Mouse (Mus musculus) bone marrow, adult 2 months (tissue): Measurements from ENCODE around the gene Prr7. TPM values are rescaled to one million over a fixed set of nuclear protein-coding genes. Genes with fewer than 3 reads are reported as not detected.

Source experiments
- H3K27ac ChIP-seq: fragments of 200-500 bp; 2 replicates; pipeline ENCODE4 v1.5.1; 2012; ENCODE audit warnings: low read depth, mild to moderate bottlenecking, control low read depth, inconsistent platforms, low read length; ENCODE audit not compliant: control insufficient read depth, poor library complexity, insufficient read depth
- H3K4me1 ChIP-seq: fragments of 200-500 bp; 2 replicates; pipeline ENCODE4 v1.6.1; 2011; ENCODE audit warnings: low read length; ENCODE audit not compliant: control insufficient read depth, insufficient read depth
- H3K4me3 ChIP-seq: fragments of 200-500 bp; replicated peaks from 2 replicates; pipeline ENCODE3; 2011; ENCODE audit warnings: mild to moderate bottlenecking, low read depth, low read length, control low read depth; ENCODE audit not compliant: control insufficient read depth
- CTCF ChIP-seq: fragments of 200-500 bp; IDR thresholded peaks from 2 replicates; pipeline ENCODE4 v1.5.1; 2011; ENCODE audit warnings: low read length, control low read depth; ENCODE audit not compliant: control insufficient read depth, insufficient read depth
- POLR2A ChIP-seq: fragments of 200-500 bp; IDR thresholded peaks from 2 replicates; pipeline ENCODE4 v1.6.1; 2011; ENCODE audit warnings: low read depth, mild to moderate bottlenecking, control low read depth, low read length, borderline replicate concordance; ENCODE audit not compliant: control insufficient read depth
- WGBS: fragments of 180-500 bp; shearing (Covaris S2); methylation state at CpG from one replicate; pipeline ENCODE4 v1.1.7; 2018; 5-methylcytosine and 5-hydroxymethylcytosine counted together
- polyA plus RNA-seq: library from polyadenylated mRNA; stranded (reverse); fragments of >200 nt; gene quantifications from 2 replicates; pipeline ENCODE4 v1.2.4, GENCODE M21; 2011; ENCODE audit warnings: low replicate concordance; ENCODE audit not compliant: missing spikeins, insufficient read depth, insufficient read length

Gene Prr7
- polyA plus RNA-seq, 1 experiment = 4.1 TPM

DNA sequence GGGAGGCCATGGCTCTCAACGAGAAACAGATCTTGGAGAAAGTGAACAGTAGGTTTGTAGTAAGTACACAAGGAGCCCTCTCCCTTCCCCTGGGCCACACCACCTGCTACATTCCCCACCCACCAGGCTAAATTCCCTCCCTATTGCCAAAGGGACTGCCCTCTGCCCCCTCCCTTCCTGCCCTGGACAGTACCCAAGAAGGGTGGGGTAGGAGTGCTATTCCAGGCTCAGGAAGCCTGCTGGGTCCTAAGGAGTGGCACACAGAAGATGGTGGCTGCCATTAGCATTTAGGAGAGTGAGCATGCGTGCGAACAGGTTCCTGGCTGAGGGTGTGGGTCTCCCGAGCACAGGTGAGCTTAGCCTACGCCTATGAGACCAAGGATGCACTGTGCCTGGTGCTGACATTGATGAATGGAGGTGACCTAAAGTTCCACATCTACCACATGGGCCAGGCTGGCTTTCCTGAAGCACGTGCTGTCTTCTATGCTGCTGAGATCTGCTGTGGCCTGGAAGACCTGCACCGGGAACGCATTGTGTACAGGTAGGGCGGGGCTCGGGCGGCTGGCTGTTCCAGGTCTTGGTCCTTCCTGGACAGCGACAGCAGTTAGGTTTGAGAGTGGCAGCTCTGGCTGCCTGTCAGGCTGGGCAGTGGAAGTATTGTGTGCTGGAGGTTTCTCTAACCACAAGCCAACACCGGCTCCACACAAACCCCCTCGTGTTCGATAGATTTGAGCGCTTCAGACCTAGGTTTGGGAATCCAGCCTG lies 12.1 kb upstream of the Prr7 start:
- no peak overlapping the region for H3K4me3 ChIP-seq
- H3K27ac ChIP-seq = no peak overlapping the region
- 91% methylated on average over 16 of the region's 16 CpGs for WGBS
- TF ChIP-seq CTCF (no peak), POLR2A (no peak)
- H3K4me1 ChIP-seq = peaks cover 12% of the 10 kb centered on the region; the same call in 1 of the 2 replicates

DNA sequence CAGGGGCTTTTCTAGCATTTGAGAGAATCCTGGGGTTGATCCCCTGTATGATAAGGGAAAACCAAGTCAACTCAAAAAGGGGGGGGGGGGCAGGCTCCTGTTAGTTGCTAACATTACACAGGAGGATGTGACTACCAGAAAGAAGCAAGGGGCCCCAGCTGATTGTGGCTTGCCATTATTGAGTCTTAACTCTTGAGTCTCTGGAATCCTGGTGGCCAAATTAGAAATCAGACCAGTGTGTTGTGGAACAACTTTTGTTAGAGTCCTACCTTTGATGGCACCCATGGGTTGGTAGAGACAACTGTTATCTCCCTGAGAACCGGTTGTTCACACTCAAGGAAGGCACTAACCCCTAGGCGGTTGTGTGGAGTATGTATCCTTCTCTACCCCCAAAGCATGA lies 1.1 kb upstream of the Prr7 start:
- Histone ChIP-seq H3K4me3 (no peak overlapping the region), H3K4me1 (peaks cover 8% of the 10 kb centered on the region), H3K27ac (no peak overlapping the region)
- WGBS = 68% methylated on average over 2 of the region's 2 CpGs
- TF ChIP-seq CTCF (no peak), POLR2A (no peak)

DNA sequence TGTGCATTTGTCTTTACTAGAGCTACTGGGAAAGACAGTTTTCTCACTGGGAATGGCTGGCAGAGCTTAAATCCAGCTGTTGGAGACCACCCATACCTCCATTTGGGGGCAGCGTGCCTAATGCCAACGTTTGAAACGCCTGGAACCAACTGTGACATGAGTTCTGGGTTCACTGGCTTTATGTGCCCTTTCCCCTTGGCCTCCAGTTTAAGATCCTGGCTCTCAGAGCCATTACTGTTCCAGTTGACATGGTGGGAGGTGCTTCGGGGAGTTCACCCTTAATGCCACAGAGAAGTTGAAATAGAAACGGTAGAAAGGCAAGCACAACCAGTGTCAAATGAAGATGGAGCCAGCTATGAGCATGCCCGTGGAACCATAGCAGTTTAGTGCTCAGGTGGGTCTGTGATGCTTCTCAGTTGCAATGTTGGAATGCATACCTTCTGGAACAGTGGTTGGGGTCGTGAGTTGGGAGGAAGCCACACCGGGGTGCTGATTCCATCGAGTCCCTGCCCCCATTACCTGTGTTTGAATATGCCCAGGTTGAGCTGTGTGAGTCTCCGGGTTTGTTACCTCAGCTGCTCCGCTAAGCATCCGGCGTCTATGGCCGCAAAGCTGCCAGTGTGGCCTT lies 554 bp upstream of the Prr7 start:
- TF ChIP-seq POLR2A (no peak), CTCF (no peak; the same call in 1 of the 2 replicates)
- H3K4me3 ChIP-seq = no peak overlapping the region
- peaks cover 8% of the 10 kb centered on the region for H3K4me1 ChIP-seq
- 17% methylated on average over 14 of the region's 14 CpGs for WGBS
- H3K27ac ChIP-seq = no peak overlapping the region

DNA sequence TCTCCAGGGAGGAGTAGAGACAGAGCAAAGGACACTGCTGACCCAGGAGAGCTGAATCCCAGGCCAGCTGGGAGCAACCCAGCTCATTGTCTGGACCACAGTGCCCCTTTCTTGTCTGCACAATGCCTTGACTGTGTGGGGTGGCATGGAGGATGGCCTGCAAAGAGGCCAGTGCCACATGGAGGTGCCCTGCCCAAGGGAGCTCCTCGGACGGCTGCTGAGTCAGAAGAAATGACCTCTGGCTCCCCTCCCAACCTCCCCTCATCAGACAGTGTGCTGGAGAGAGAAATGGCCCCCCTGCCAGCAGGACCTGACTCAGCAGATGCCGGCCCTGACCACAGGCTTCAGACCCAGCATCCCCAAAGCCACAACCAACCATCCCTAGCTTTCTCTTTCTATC lies 1.1 kb downstream of the Prr7 start:
- Histone ChIP-seq H3K4me3 (no peak overlapping the region), H3K4me1 (peaks cover 8% of the 10 kb centered on the region)
- 4% methylated on average over 3 of the region's 3 CpGs for WGBS

DNA sequence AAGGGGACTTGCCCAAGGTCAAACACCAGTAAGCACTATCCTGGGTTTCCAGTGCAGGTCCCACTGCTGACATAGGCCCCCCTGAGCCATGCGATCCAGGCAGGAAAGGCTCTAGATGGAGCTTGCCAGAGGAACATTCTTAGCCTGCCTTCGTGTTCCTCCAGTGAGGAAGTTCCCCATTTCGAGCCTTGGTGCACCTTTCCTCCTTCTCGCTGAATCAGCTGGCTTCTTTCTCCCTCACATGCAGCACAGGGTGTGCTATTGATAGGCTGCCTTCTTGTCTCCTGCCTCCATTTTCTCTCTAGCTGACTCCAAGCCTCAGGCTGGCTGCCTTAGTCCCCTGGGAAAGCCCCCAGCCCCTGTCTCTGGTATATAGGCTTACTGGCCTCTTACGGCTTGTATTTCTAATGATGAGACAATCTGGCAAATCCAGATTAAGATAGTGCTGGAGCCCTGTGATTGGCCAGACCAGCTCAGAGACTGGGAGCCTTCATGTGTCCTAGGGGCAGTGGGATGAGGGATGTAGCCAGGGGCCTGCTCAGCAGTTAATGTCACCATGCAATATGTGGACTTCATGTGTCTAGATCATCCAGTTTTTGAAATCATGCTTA lies 1.9 kb downstream of the Prr7 start:
- 18% methylated on average over 5 of the region's 5 CpGs for WGBS
- H3K4me1 ChIP-seq = peaks cover 8% of the 10 kb centered on the region
- H3K4me3 ChIP-seq = no peak overlapping the region
- no peak overlapping the region for H3K27ac ChIP-seq
- TF ChIP-seq CTCF (no peak), POLR2A (no peak)

More for the DNA sequence above, 1.1 kb downstream of the Prr7 start:
- peak overlapping the region; percentile 42 for H3K27ac ChIP-seq
- TF ChIP-seq CTCF = no peak
- 0 out of 2 replicates have a peak, but pooled peaks have one; percentile 27 for TF ChIP-seq POLR2A

DNA sequence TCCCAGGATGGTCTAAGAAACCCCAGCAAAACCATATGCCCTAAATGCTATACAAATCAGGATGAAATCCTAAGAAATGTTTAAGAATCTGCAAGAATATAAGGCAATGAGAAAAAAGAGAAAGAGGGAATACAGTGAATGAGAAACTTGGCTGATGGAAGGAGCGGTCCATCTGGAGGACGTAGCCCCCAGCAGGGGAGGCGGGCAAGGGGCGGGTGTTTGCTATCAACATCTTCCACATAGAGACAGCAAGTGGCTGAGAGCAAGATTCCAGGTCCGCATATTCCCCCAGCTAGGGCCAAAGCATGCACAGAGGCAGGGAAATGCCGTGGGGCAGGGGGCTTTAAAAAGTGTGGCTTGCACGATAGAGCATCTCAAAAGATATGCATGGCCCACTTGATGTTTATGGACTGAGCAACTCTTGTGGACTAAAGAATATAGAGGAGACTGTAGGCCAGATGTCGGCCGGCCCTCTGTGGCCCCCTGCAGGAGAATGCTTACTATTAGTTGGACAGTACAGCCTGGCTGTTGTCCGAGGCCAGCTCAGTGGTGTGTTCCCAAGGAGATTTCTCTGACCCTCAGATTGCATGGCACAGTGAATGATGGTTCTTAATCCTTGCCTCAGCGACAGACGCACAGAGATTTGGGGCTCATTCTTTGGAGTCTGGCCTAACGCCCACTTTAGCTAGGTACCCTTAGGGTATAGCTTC lies 4.9 kb downstream of the Prr7 start:
- H3K4me1 ChIP-seq = peaks cover 4% of the 10 kb centered on the region
- no peak for TF ChIP-seq POLR2A
- peak; percentile 60 for TF ChIP-seq CTCF
- WGBS = 39% methylated on average over 13 of the region's 13 CpGs

DNA sequence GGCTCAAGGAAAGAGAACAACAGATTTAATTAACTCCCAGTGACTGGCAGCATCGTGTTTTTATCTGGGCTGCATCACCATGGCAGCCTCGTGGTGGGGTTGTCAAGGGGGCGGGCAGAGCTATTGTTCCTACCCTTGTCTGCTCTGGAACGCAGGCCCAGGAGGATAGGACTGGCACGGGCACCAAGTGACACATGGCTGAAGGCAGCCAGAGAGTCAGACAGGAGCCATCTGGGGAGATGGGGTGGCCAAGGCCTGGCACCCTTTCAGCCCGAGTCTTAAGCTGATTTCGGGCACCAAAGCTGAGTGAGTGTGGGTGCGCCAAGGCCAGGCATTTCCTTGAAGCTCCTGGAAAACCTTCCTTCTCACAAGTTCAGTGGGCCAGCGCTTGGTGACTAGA lies 6.3 kb downstream of the Prr7 start:
- Histone ChIP-seq H3K27ac (no peak overlapping the region), H3K4me3 (no peak overlapping the region), H3K4me1 (no peaks in the 10 kb centered on the region; the same call in 1 of the 2 replicates)
- 48% methylated on average over 9 of the region's 9 CpGs for WGBS
- TF ChIP-seq CTCF = no peak
- no peak for TF ChIP-seq POLR2A

More for the DNA sequence above, 4.9 kb downstream of the Prr7 start:
- Histone ChIP-seq H3K4me3 (no peak overlapping the region), H3K27ac (no peak overlapping the region)
